Mouse (Mus musculus): ENCODE results near the gene Gpt2. TPM values are rescaled to one million over a fixed set of nuclear protein-coding genes. Genes with fewer than 3 reads are reported as not detected.
A peak's percentile ranks its signal among the peaks of the same experiment; 100 is the strongest.

Gene Gpt2
- polyA plus RNA-seq, 1 experiment: 29.1 TPM

- H3K27me3 ChIP-seq (ENCODE audit: control insufficient read depth, insufficient read depth, low read length, poor library complexity, severe bottlenecking): no peaks in the 10 kb centered on the region
- no peak overlapping the region for H3K27ac ChIP-seq (ENCODE audit: insufficient read depth, low read length)
- no peak overlapping the region for H3K9ac ChIP-seq (ENCODE audit: low read depth, poor library complexity, severe bottlenecking)
- no peak overlapping the region for H3K4me3 ChIP-seq (ENCODE audit: low read depth, low read length)
- no peak for TF ChIP-seq EP300 (IDR thresholded peaks at IDR 0.05; ENCODE audit: insufficient read depth, low read depth, low read length)
- TF ChIP-seq POLR2A (IDR thresholded peaks at IDR 0.05; ENCODE audit: insufficient read depth, low read length): no peak
- TF ChIP-seq CTCF (IDR thresholded peaks at IDR 0.05; ENCODE audit: low read depth, low read length): no peak
- peaks cover 4% of the 10 kb centered on the region for H3K4me1 ChIP-seq (ENCODE audit: control insufficient read depth, insufficient read depth, low read length)
- no peaks in the 10 kb centered on the region for H3K36me3 ChIP-seq (ENCODE audit: control insufficient read depth, insufficient read depth, low read length, poor library complexity, severe bottlenecking)
- peaks cover 10% of the 10 kb centered on the region for H3K9me3 ChIP-seq (replicated peaks; ENCODE audit: control insufficient read depth, insufficient read depth, low read length, poor library complexity, severe bottlenecking)
These were observed 4.3 kb upstream of the Gpt2 start for GRCm38 (mm10) chr8:85487906-85488620.

- H3K9ac ChIP-seq (ENCODE audit: low read depth, poor library complexity, severe bottlenecking): no peak overlapping the region
- H3K27ac ChIP-seq (ENCODE audit: insufficient read depth, low read length): no peak overlapping the region
- no peaks in the 10 kb centered on the region for H3K27me3 ChIP-seq (ENCODE audit: control insufficient read depth, insufficient read depth, low read length, poor library complexity, severe bottlenecking)
- peaks cover 10% of the 10 kb centered on the region for H3K9me3 ChIP-seq (replicated peaks; ENCODE audit: control insufficient read depth, insufficient read depth, low read length, poor library complexity, severe bottlenecking)
- peaks cover 3% of the 10 kb centered on the region for H3K4me1 ChIP-seq (ENCODE audit: control insufficient read depth, insufficient read depth, low read length)
- H3K36me3 ChIP-seq (ENCODE audit: control insufficient read depth, insufficient read depth, low read length, poor library complexity, severe bottlenecking): no peaks in the 10 kb centered on the region
- no peak overlapping the region for H3K4me3 ChIP-seq (ENCODE audit: low read depth, low read length)
- TF ChIP-seq CTCF (IDR thresholded peaks at IDR 0.05; ENCODE audit: low read depth, low read length) (no peak), EP300 (IDR thresholded peaks at IDR 0.05; ENCODE audit: insufficient read depth, low read depth, low read length) (no peak), POLR2A (IDR thresholded peaks at IDR 0.05; ENCODE audit: insufficient read depth, low read length) (no peak)
These were observed 3.7 kb upstream of the Gpt2 start for GRCm38 (mm10) chr8:85488631-85489030.

GRCm38 (mm10) chr8:85489546-85489945, 2.8 kb upstream of the Gpt2 start:
- H3K36me3 ChIP-seq (ENCODE audit: control insufficient read depth, insufficient read depth, low read length, poor library complexity, severe bottlenecking): peaks cover 3% of the 10 kb centered on the region
- H3K9ac ChIP-seq (ENCODE audit: low read depth, poor library complexity, severe bottlenecking): no peak overlapping the region
- peaks cover 10% of the 10 kb centered on the region for H3K9me3 ChIP-seq (replicated peaks; ENCODE audit: control insufficient read depth, insufficient read depth, low read length, poor library complexity, severe bottlenecking)
- no peak for TF ChIP-seq CTCF (IDR thresholded peaks at IDR 0.05; ENCODE audit: low read depth, low read length)
- no peak for TF ChIP-seq EP300 (IDR thresholded peaks at IDR 0.05; ENCODE audit: insufficient read depth, low read depth, low read length)
- no peak for TF ChIP-seq POLR2A (IDR thresholded peaks at IDR 0.05; ENCODE audit: insufficient read depth, low read length)
- no peak overlapping the region for H3K27ac ChIP-seq (ENCODE audit: insufficient read depth, low read length)
- no peak overlapping the region for H3K4me3 ChIP-seq (ENCODE audit: low read depth, low read length)
- peaks cover 3% of the 10 kb centered on the region for H3K4me1 ChIP-seq (ENCODE audit: control insufficient read depth, insufficient read depth, low read length)
- H3K27me3 ChIP-seq (ENCODE audit: control insufficient read depth, insufficient read depth, low read length, poor library complexity, severe bottlenecking): no peaks in the 10 kb centered on the region

- Histone ChIP-seq H3K4me1 (ENCODE audit: control insufficient read depth, insufficient read depth, low read length) (peaks cover 7% of the 10 kb centered on the region), H3K9me3 (replicated peaks; ENCODE audit: control insufficient read depth, insufficient read depth, low read length, poor library complexity, severe bottlenecking) (peaks cover 5% of the 10 kb centered on the region), H3K36me3 (ENCODE audit: control insufficient read depth, insufficient read depth, low read length, poor library complexity, severe bottlenecking) (peaks cover 24% of the 10 kb centered on the region), H3K4me3 (ENCODE audit: low read depth, low read length) (peak overlapping the region; percentile 87), H3K9ac (ENCODE audit: low read depth, poor library complexity, severe bottlenecking) (peak overlapping the region; percentile 92), H3K27ac (ENCODE audit: insufficient read depth, low read length) (no peak overlapping the region), H3K27me3 (ENCODE audit: control insufficient read depth, insufficient read depth, low read length, poor library complexity, severe bottlenecking) (no peaks in the 10 kb centered on the region)
- TF ChIP-seq EP300 (IDR thresholded peaks at IDR 0.05; ENCODE audit: insufficient read depth, low read depth, low read length) (no peak), CTCF (IDR thresholded peaks at IDR 0.05; ENCODE audit: low read depth, low read length) (no peak), POLR2A (IDR thresholded peaks at IDR 0.05; ENCODE audit: insufficient read depth, low read length) (no peak)
These were observed 860 bp downstream of the Gpt2 start for GRCm38 (mm10) chr8:85492940-85493931.

GRCm38 (mm10) chr8:85496125-85496524, 3.7 kb downstream of the Gpt2 start:
- no peak for TF ChIP-seq POLR2A (IDR thresholded peaks at IDR 0.05; ENCODE audit: insufficient read depth, low read length)
- no peak for TF ChIP-seq CTCF (IDR thresholded peaks at IDR 0.05; ENCODE audit: low read depth, low read length)
- TF ChIP-seq EP300 (IDR thresholded peaks at IDR 0.05; ENCODE audit: insufficient read depth, low read depth, low read length): no peak

More at GRCm38 (mm10) chr8:85496125-85496524, 3.7 kb downstream of the Gpt2 start:
- H3K36me3 ChIP-seq (ENCODE audit: control insufficient read depth, insufficient read depth, low read length, poor library complexity, severe bottlenecking): peaks cover 32% of the 10 kb centered on the region
- H3K9ac ChIP-seq (ENCODE audit: low read depth, poor library complexity, severe bottlenecking): no peak overlapping the region
- no peak overlapping the region for H3K27ac ChIP-seq (ENCODE audit: insufficient read depth, low read length)
- no peaks in the 10 kb centered on the region for H3K27me3 ChIP-seq (ENCODE audit: control insufficient read depth, insufficient read depth, low read length, poor library complexity, severe bottlenecking)
- no peak overlapping the region for H3K4me3 ChIP-seq (ENCODE audit: low read depth, low read length)
- peaks cover 9% of the 10 kb centered on the region for H3K4me1 ChIP-seq (ENCODE audit: control insufficient read depth, insufficient read depth, low read length)
- no peaks in the 10 kb centered on the region for H3K9me3 ChIP-seq (replicated peaks; ENCODE audit: control insufficient read depth, insufficient read depth, low read length, poor library complexity, severe bottlenecking)
